Comparison of ENCODE assay signal across 1 mouse cellular context in genomic region chr11:107470521-107471041, GRCm38 (mm10).
TF ChIP-seq lines count a peak whose summit lies in the region.

Pitpnc1 (minus strand) TSS chr11:107470699.

TF ChIP-seq in CH12.LX, 34 proteins besides CTCF, POLR2A, EP300 and RAD21 (continued from another document):
- TF ChIP-seq MAZ (IDR thresholded peaks at IDR 0.05; ENCODE audit: low read depth, low read length) (0 out of 2 replicates have a peak, but pooled peaks have one; percentile 52), E2F4 (IDR thresholded peaks at IDR 0.05; ENCODE audit: insufficient replicate concordance, low read depth, low read length) (no peak), ZKSCAN1 (IDR thresholded peaks at IDR 0.05; ENCODE audit: borderline replicate concordance, low read depth, low read length) (no peak), SMC3 (IDR thresholded peaks at IDR 0.05; ENCODE audit: low read depth, low read length) (no peak), HCFC1 (IDR thresholded peaks at IDR 0.05; ENCODE audit: low read depth, low read length) (peak; percentile 19; the same call in 1 of the 2 replicates), CHD1 (IDR thresholded peaks at IDR 0.05; ENCODE audit: low read depth, low read length) (no peak), JUND (conservative IDR thresholded peaks at IDR 0.05; ENCODE audit: low read depth, low read length) (no peak), NELFE (IDR thresholded peaks at IDR 0.05; ENCODE audit: low read depth, low read length) (peak; percentile 56; the same call in 1 of the 2 replicates), UBTF (IDR thresholded peaks at IDR 0.05; ENCODE audit: low read depth, low read length) (peak; percentile 99), ZMIZ1 (IDR thresholded peaks at IDR 0.05; ENCODE audit: low read depth, low read length) (peak; percentile 69; the same call in 1 of the 2 replicates), GABPA (IDR thresholded peaks at IDR 0.05; ENCODE audit: insufficient replicate concordance, low read depth, low read length) (no peak), USF2 (conservative IDR thresholded peaks at IDR 0.05; ENCODE audit: low read depth, low read length) (no peak), PAX5 (IDR thresholded peaks at IDR 0.05; ENCODE audit: low read length) (no peak)
